Mouse (Mus musculus): Measurements from ENCODE around the gene Zc3h14.
A peak's percentile ranks its signal among the peaks of the same experiment; 100 is the strongest.

The Zc3h14 gene

DNA sequence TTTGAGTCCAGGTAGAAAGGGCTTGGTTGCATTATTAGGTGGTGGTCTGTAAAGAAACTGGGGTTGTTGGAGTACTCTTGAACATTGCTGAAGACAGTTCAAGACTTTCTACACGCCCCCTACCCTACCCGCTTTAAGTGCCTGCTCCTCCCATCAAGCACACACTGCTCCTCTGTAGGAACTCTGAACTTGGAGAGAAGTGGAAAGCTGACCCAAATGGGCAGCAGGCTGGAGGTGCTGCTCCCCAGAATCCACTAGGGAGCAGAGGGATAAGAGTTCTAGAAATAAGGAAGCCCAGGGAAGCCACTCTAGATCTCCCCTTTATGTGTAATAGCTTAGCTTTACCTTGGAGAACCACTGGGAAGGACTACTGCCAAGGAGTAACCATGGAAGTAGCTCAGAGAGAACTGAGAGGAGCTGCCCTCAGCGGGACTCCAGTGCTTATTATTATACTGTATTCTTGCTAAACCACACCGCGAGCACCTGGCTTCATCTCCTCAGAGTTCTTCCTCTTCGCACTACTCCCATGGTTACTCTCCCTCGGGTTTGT lies 8.9 kb upstream of the Zc3h14 start:
- DNase-seq (ENCODE audit: low spot score) = no peak

DNA sequence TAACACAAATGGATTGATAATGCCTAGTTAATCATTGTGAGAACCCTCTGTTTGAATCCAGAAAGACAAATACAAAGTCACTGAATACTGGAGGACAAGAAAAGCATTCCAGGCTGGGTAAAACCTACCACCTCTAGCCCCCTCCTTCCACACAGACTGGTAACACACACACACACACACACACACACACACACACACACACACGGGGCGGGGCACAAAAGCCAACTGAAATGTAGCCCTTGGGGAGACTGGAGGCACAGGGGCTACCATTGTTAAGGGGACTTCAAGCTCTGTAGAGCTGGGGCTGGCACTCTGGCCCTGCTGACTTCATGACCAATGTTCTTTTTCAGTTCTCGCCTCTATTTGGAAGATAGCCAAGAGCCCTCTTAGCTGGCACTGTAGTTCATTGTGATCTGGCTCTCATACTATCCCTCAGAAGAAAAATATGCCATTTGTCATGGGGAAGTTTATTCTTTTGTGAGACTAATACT lies 5.7 kb upstream of the Zc3h14 start:
- no peak for DNase-seq (ENCODE audit: low spot score)

DNA sequence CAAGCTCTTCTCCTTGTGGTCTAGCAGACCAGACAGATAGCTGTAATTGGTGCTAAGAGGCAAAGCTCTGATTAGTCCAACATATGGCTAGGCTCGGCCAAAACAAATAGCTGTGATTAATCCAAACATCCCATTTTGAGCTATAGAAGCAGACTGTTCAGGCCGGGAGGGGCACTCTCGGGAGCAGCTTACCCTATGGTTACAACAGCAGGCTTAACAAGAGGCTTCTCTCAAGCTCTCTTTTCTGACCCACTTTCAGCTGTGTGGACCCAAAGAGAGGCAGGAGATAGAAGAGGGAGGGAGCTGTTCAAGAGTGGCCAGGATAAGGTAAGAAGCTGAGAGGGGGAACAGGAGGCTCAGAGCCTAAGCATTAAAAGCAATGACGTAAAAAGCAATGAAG lies 1.1 kb upstream of the Zc3h14 start:
- no peak for DNase-seq (ENCODE audit: low spot score)

DNA sequence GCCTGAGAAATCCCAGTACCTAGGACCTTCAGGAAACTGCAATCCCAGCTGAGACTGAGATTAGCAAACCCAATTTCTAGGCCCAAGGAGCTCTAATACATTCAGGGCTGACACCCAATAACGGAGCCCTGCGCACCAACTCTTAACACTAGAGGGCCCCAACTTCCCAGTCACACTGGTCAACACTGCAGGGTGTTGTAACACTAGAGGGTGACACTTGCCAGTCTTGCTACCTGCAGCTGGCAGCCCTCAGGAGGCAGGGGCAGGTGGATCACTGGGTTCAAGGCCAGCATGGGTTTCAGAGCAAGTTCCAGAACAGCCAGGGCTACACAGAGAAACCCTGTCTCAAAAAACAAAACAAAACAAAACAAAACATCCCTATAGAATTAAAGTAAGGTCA lies 633 bp upstream of the Zc3h14 start:
- DNase-seq (ENCODE audit: low spot score) = peak; percentile 72

DNA sequence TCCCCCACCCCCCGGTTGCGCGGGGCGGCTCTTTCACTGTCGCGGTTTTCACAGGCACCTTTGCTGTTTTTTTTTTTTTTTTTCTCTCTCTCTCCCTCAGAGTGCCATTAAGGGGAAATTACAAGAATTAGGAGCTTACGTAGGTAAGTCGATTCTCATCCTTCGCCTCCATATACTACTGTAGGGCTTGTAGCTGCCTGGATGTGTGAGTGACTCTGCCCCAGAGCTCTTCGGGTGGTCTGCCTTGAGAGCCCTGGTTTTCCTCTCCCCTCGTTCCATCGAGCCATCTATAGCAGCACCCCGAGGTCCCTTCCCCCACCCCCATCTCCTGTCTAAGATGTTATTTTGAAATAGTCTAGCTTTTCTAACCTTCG lies 603 bp downstream of the Zc3h14 start:
- DNase-seq (ENCODE audit: low spot score) = peak; percentile 40

DNA sequence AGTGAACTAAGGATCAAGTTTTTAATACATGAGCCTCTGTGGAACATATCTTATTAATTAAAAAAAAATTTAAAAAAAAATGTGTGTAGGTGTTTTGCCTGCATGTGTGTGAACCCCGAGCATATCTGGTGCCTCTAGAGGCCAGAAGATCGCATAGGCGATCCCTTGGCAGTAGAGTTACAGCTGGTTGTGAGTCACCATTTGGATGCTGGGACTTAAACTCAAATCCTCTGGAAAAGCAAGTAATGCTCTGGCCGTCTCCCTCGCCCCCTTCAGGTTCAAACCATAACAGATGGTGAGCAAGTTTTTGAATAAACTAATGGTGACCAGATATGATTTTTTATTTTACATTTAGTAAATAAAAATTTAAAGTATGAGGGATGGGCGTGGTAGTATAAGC lies 10.9 kb downstream of the Zc3h14 start:
- DNase-seq (ENCODE audit: low spot score) = no peak

DNA sequence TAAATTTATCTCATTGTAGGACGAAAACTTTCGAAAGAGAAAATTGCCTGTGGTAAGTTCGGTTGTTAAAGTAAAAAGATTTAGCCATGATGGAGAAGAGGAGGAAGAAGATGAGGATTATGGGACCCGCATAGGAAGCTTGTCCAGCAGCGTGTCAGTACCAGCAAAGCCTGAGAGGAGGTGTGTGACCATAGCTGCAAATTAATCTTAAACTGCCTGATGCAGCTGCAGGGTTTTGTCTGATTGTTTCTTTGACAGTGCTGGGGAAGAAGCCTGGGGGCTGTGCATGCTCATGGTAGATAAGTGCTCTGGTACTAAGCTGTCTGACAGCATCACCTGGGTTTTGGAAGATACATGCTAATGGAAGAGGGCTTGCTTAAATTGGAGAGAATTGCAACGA lies 12.9 kb downstream of the Zc3h14 start:
- DNase-seq (ENCODE audit: low spot score) = no peak

DNA sequence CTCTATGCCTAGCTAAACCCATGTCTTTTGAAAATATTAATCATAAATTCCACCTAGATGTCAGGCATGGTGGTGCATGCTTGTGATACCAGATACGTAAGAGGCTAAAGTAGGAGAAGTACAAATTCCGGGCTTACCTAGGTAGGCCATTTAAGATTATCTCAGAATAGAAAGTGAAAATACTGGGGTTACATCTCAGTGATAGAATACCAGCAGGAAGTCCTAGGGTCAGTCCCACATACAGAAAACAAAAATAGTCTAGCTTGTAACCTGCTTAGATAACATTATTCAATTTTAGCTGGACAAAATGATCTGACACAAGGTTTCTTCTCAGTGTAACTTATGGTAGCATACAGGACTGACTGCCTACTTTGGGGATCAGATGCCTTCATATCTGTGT lies 19.5 kb downstream of the Zc3h14 start:
- DNase-seq (ENCODE audit: low spot score) = no peak

DNA sequence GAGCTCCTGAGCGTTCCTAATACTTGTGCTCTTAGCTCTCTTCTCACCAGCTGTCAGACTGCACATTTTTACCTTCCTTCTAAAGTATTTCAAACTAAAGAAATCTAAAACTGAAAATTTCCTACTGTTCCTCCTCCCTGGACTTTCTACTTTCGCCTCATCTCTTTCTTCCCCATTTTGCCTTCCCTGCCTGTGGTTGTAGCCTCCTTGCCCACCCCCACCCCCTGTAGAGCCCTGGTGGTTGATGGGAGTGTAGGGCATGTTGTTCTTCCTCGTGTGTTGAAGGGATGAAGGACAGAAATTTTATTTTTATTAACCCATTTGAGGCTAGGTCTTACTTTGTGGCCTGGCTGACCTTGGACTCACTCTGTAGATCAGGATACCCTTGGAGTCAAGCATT lies 30.7 kb downstream of the Zc3h14 start:
- DNase-seq (ENCODE audit: low spot score) = no peak

DNA sequence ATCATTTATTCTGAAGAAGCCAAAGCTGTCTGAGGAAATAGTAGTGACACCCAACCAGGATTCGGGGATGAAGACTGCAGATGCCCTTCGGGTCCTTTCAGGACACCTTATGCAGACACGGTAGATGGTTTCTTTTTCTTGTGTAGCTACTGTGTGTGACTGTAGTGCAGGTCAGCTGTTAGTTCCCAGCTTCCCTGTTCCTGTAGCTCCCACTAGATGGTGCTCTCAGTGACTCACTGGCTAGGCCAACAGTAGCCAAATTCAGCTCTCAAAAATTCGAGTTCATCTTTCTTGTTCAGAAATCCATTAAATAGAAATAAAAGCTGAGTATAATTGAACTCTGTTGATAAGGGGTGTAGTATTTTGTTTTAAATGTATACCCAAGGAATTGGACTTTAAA lies 32.4 kb downstream of the Zc3h14 start:
- no peak for DNase-seq (ENCODE audit: low spot score)

DNA sequence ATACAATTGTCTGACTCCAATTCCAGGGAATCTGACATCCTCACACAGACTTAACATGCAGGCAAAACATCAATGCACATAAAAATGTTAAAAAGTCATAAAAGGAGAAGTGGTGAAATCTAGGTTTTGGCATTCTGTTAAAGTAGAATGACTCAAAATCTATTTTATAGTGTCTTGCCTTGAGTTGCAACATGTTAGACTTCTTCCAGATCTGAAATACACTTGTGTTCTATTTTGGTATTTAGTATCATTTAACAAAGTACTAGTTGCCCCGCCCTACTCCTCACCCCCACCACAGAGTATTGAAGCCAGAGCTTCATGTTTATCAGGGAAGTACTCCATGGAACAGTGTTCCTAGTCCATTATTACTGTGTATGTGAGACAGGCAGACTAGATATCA lies 37.5 kb downstream of the Zc3h14 start:
- no peak for DNase-seq (ENCODE audit: low spot score)

DNA sequence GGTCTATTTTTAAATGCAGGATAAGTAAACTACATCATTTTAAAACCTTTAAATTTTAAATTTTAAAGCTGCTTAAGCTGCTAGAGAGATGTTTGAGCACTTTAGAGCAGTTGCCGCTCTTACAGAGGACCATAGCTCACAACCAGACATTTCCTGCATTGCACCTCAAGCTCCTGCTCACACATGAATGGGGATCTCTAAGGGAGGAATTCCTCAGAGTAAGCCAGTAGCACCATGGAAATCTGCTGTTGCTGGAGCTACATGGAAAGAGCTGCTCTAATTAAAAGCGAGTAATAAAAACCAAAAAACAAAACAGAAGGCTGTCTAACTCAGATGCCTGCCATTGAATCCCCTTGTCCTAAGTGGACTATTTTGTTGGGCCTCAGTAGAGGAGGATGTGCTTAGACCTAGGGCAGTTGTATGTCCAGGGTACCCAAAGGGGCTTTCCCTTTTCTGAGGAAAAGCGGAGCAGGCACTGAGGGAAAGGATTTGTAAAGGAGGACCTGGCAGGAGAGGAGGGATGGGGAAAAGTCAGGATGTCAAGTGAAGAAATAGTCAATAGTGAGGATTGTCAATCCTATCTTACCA lies 49.1 kb downstream of the Zc3h14 start:
- DNase-seq (ENCODE audit: low spot score) = no peak

DNA sequence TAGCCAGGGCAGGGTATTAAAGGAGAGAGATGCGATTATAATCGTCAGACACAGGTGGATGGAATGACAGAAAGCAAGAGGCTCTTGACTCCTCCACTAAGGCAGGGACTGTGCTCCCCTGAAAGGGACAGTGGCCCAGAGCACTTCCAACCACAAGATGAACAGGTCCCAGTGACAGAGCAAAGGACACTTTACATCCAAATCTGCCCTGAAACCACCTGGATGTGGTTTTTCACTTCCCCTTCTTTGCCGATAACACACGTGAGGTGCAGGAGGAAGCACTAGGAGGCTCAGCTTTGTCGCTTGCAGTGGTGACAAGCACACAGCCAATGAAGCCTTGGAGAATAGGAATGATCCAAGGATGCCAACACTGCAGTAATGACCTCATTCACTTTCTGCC lies 53.6 kb downstream of the Zc3h14 start:
- DNase-seq (ENCODE audit: low spot score) = no peak

DNA sequence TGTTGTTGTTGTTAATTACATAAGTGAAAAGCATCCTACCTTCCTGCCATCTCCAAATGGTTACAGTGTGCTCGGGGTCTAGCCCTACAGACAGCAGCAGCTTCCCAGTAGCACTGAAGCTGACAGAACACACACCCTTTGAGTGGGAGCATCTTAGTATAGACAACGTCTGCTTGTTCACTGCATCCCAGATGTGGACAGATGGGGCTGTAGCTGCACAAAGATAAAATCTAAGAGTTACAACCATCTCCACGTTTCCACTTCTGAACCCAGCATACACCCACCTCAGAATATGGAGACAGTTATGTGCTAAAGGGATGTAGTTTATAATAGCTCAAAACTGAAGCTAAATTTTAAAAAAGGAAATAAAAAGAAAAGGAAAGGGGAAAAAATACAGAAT lies 55.5 kb downstream of the Zc3h14 start:
- DNase-seq (ENCODE audit: low spot score) = no peak

DNA sequence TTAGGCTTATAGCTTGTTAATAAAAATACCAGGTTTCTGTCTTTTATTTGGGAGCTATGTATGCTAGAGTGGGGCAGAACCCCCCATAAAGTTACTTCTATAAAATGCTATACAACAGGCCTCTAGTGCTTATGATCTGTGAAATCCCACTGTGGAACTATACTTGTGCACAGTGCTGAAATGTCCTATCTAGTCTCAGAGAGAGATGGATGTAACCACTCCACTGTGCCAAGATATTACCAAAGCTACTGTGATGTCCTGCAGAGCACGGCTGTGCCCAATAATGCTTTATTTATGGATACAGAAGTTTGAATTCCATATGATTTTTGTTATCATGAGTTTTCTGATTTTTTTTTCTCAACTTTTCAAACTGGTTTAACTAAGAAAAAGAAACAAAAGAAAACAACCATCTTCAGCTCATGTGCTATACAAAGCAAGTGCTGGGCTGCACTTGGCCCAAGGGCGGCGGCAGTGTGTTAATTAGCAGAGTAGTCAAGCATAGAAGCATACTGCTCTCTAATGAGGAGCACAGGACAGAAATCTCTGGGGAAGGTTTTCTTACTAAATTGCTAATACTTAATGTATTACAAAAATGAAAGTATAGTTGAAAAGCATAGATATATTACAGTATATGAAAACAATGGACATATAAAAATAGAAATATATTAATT lies 57.4 kb downstream of the Zc3h14 start:
- DNase-seq (ENCODE audit: low spot score) = no peak

DNA sequence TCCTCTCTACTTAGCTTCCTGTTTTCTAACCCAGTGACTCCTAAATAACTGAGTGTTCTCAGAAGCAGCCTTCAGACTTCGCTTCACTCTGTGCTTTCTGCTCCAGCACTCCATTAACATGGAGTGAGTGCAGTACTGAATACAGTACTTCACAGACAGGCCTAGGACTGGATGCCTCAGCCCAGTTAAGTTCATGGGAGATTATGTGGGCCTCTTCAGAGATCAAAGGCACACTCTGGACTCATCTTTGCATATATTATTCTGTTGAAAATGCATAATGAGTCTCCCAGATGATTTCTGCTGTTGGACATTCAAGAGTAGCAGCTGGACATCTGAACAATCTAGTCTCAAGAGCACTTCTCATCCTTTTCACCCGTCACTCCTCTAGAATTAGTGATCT lies 74.0 kb downstream of the Zc3h14 start:
- DNase-seq (ENCODE audit: low spot score) = no peak

DNA sequence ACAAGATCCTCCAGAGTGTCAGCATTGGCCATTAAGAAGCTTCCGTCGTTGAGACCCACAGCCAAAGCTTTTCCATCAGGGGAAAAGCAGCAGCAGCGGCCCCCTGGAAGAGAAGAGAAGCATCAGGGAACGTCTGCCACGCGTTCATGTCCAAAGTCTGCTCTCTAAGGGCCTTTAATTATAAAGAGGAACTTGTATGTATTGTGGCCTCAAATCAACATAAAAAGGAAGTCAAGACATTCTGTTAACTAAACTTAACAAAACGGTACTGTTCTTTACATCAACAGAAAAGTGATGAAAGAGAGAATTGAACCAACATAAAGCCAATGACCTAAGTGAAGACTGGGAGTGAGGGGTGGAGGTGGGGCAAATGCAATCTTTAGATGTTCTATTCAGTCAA lies 84.4 kb downstream of the Zc3h14 start:
- no peak for DNase-seq (ENCODE audit: low spot score)

DNA sequence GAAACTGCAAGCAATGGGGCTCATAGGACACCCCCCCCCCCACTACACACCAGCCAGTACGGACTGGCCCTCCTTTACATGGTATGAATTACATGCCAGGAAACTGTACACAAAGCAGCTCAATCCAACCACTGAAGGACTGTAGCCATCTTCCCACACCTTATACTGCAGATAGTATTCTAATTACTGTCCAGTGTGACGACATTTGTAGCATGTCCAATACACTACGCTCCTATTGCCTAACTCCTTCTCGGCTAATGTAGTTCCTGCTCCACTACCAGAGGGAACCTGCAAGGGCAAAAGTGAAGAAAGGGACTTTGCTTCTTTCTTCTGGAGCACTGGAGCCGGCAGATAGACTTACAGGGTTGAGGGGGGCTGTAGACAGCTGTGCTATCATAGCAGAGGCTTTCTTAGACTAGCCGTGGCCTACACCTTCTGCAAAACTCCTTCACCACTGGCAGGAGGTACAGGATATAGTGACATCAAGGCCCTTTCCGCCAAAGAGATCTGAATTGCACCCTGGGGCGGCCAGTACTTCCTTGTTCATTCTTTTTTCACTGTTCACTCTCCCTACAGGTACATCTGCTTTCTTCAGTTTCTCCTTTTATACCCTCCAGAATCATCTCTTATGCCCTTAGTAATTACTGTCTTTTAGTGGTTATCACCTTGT lies 86.3 kb downstream of the Zc3h14 start:
- no peak for DNase-seq (ENCODE audit: low spot score)

DNA sequence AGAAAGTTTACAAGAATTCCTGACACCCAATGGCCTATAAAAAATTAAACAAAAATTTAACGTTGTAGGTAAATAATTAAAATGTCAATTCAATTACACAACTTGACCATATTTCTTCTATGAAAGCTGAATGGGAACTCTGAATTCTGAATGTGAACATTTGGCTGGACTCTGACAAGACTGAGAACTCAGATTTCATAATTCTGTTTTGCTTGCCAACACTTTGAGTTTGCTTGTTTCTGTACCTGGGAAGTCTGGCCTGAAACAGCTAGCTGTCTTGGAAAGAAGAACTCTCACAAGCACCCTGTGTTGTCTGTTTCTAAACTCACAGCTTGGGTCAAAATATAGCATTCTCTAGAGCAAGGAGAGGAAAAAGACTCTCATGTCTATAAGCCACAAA lies 87.1 kb downstream of the Zc3h14 start:
- no peak for DNase-seq (ENCODE audit: low spot score)

DNA sequence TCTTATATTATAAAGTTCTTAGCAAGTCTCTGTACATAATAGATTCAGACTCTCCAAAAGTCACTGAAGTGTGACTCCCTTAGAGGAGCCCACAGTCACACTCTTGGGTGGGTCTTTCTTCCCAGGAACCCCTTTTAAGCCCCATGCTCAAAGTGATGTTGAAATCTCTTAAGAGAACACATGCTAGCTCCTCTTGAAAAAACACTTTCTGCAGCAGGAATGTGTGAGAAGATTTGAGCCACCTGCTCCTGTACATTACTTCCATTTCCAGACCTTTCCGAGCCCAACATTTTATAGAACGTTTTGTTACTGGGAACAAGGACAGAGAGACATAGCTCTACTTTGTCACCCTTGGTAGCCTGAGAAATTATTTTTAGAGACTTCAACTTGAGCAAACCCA lies 88.1 kb downstream of the Zc3h14 start:
- no peak for DNase-seq (ENCODE audit: low spot score)

DNA sequence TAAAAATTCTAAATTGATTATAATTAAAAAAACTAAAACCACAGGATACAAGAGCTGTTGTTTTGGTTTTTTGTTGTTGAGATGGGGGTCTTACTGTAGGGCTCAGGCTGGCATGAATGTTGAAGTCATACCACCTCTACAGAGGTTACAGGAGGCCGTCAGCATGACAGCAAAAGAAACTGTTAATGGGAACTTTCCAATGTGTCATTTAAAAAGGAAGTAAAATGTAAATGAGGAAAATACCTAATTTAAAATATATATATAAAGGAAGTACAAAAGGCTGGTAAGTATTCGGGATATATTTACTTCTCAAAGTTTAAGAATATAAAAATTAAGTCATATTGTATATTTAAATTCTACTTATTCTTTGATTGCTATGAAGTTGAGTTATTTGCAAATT lies 88.7 kb downstream of the Zc3h14 start:
- DNase-seq (ENCODE audit: low spot score) = no peak

Data from c-Kit-positive CD71-positive TER-119-positive erythroid progenitor cells, embryonic 14.5 days (primary cell).